Mouse (Mus musculus) neural tube, embryonic 12.5 days (tissue): ENCODE measurements around the gene Hs3st3a1. TPM values are rescaled to one million over a fixed set of nuclear protein-coding genes. Genes with fewer than 3 reads are reported as not detected.

Source experiments
- ATAC-seq: fragments of 200-750 bp; cut with Nextera tagmentation; 2 replicates; pipeline ENCODE4 v1.8.0; 2017; ENCODE audit warnings: low read depth, mild to moderate bottlenecking, moderate TSS enrichment, moderate library complexity; ENCODE audit not compliant: low FRiP score
- H3K27ac ChIP-seq: fragments of 300-500 bp; sonication (generic); 2 replicates; pipeline ENCODE4 v1.5.1; 2016
- H3K27me3 ChIP-seq: fragments of 300-500 bp; sonication (generic); replicated peaks from 2 replicates; pipeline ENCODE4 v1.6.1; 2016; ENCODE audit warnings: mild to moderate bottlenecking
- H3K36me3 ChIP-seq: fragments of 300-500 bp; sonication (generic); 2 replicates; pipeline ENCODE4 v1.6.1; 2016; ENCODE audit warnings: mild to moderate bottlenecking
- H3K4me1 ChIP-seq: fragments of 300-500 bp; sonication (generic); 2 replicates; pipeline ENCODE4 v1.6.1; 2016
- H3K4me2 ChIP-seq: fragments of 300-500 bp; sonication (generic); replicated peaks from 2 replicates; pipeline ENCODE4 v1.6.1; 2016; ENCODE audit warnings: mild to moderate bottlenecking
- H3K4me3 ChIP-seq: fragments of 300-500 bp; sonication (generic); 2 replicates; pipeline ENCODE4 v1.5.1; 2016
- H3K9ac ChIP-seq: fragments of 300-500 bp; sonication (generic); 2 replicates; pipeline ENCODE4 v1.6.1; 2016; ENCODE audit warnings: mild to moderate bottlenecking
- H3K9me3 ChIP-seq: fragments of 300-500 bp; sonication (generic); 2 replicates; pipeline ENCODE4 v1.6.1; 2016; ENCODE audit warnings: mild to moderate bottlenecking
- WGBS: fragments of 180-500 bp; shearing (Covaris S2); methylation state at CpG from one replicate; pipeline ENCODE4 v1.1.7; 2016; 5-methylcytosine and 5-hydroxymethylcytosine counted together
- polyA plus RNA-seq: library from polyadenylated mRNA; unstranded; fragments of >200 nt; fragmentation: Nextera tagmentation; extraction: Ambion mirVana; gene quantifications from 2 replicates; pipeline ENCODE4 v1.2.1, GENCODE M21; 2016

Gene Hs3st3a1
- polyA plus RNA-seq, 1 experiment from 2014 or later: 1.7 TPM

GRCm38 (mm10) chr11:64495935-64496334 is 60.8 kb downstream of the Hs3st3a1 start:
- ATAC-seq: no peak
- H3K36me3 ChIP-seq: no peaks in the 10 kb centered on the region
- 28% methylated on average over 3 of the region's 3 CpGs for WGBS
- no peaks in the 10 kb centered on the region for H3K27me3 ChIP-seq
- H3K27ac ChIP-seq: no peak overlapping the region
- H3K4me3 ChIP-seq: no peak overlapping the region
- H3K4me1 ChIP-seq: no peaks in the 10 kb centered on the region; the same call in 1 of the 2 replicates
- H3K9me3 ChIP-seq: no peaks in the 10 kb centered on the region
- H3K9ac ChIP-seq: no peak overlapping the region
- H3K4me2 ChIP-seq: no peak overlapping the region

GRCm38 (mm10) chr11:64496677-64497076 is 61.5 kb downstream of the Hs3st3a1 start:
- H3K4me1 ChIP-seq: no peaks in the 10 kb centered on the region
- 69% methylated on average over 3 of the region's 3 CpGs for WGBS
- no peaks in the 10 kb centered on the region for H3K27me3 ChIP-seq
- no peak overlapping the region for H3K4me3 ChIP-seq
- no peak overlapping the region for H3K27ac ChIP-seq
- H3K9ac ChIP-seq: no peak overlapping the region
- no peaks in the 10 kb centered on the region for H3K9me3 ChIP-seq
- no peaks in the 10 kb centered on the region for H3K36me3 ChIP-seq
- no peak overlapping the region for H3K4me2 ChIP-seq
- ATAC-seq: no peak

DNA sequence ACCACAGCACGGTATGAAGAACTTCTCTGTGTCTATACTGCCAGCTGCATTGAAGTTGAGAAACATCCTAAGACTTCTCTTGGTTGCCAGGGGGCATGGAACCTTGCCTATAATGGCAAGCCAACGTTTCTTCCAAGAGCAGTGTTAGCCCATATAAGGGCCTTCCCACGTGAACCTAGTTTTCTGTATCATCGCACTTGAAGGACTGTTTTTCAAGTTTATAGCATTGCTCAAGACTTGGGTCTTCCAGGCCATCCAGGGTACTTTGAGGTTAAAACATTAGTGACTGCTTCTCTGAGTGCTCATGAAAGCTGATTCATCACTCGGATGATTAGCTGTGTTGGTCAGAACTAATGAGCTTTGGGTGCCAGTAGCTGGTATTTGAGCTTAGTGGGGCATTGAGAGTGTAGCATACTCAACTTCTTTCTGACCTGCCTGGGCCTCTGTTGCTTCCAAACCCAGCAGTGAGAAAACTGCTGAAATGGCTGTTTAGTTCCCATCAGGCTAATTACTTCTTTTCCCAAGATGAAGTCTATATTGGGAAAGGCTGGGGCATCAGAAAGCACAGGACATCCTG is 65.5 kb downstream of the Hs3st3a1 start:
- Histone ChIP-seq H3K4me2 (no peak overlapping the region), H3K4me1 (no peaks in the 10 kb centered on the region), H3K4me3 (no peak overlapping the region), H3K9me3 (no peaks in the 10 kb centered on the region), H3K36me3 (no peaks in the 10 kb centered on the region), H3K27ac (no peak overlapping the region), H3K27me3 (no peaks in the 10 kb centered on the region), H3K9ac (no peak overlapping the region)
- 91% methylated on average over 5 of the region's 5 CpGs for WGBS
- ATAC-seq: no peak

- Histone ChIP-seq H3K36me3 (no peaks in the 10 kb centered on the region), H3K27me3 (no peaks in the 10 kb centered on the region), H3K4me1 (no peaks in the 10 kb centered on the region), H3K9me3 (no peaks in the 10 kb centered on the region), H3K4me2 (no peak overlapping the region), H3K9ac (no peak overlapping the region), H3K4me3 (no peak overlapping the region), H3K27ac (no peak overlapping the region)
- WGBS: 79% methylated on average over 3 of the region's 3 CpGs
- ATAC-seq: no peak
Observed at GRCm38 (mm10) chr11:64503040-64503439, 67.9 kb downstream of the Hs3st3a1 start.

- Histone ChIP-seq H3K27me3 (no peaks in the 10 kb centered on the region), H3K9me3 (no peaks in the 10 kb centered on the region), H3K27ac (no peak overlapping the region), H3K4me3 (no peak overlapping the region), H3K4me2 (no peak overlapping the region), H3K9ac (no peak overlapping the region), H3K36me3 (no peaks in the 10 kb centered on the region), H3K4me1 (peaks cover 2% of the 10 kb centered on the region; the same call in 1 of the 2 replicates)
- ATAC-seq: no peak
- 92% methylated on average over 1 of the region's 1 CpGs for WGBS
Observed at GRCm38 (mm10) chr11:64505924-64506323, 70.8 kb downstream of the Hs3st3a1 start.

- no peaks in the 10 kb centered on the region for H3K9me3 ChIP-seq
- peaks cover 2% of the 10 kb centered on the region; the same call in 1 of the 2 replicates for H3K4me1 ChIP-seq
- no peak overlapping the region for H3K4me2 ChIP-seq
- 84% methylated on average over 3 of the region's 3 CpGs for WGBS
- ATAC-seq: no peak
- no peak overlapping the region for H3K4me3 ChIP-seq
- no peaks in the 10 kb centered on the region for H3K36me3 ChIP-seq
- H3K27ac ChIP-seq: no peak overlapping the region
- H3K9ac ChIP-seq: no peak overlapping the region
- H3K27me3 ChIP-seq: no peaks in the 10 kb centered on the region
Observed at GRCm38 (mm10) chr11:64507024-64507423, 71.9 kb downstream of the Hs3st3a1 start.

DNA sequence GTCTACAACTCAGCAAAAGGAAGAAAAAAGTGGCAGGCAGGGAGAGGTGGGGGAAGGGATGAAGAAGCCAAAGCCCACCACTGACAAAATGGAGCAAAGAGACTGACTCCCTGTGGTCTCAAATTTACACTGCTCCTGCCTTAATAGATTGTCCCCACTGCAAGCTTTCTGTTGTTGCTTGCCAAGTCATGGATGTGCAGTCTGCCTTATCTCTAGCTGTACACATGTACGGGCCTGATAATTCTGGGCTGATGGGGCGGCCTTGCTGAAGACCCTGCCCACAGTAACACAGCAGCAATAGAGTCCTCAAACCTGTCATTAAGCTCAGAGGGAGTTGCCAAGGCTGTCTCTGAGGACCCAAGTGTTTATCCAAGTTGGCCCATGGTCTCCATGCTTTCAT is 74.0 kb downstream of the Hs3st3a1 start:
- no peaks in the 10 kb centered on the region for H3K9me3 ChIP-seq
- no peak overlapping the region for H3K4me2 ChIP-seq
- H3K9ac ChIP-seq: no peak overlapping the region
- H3K27ac ChIP-seq: no peak overlapping the region
- no peaks in the 10 kb centered on the region for H3K27me3 ChIP-seq
- no peaks in the 10 kb centered on the region for H3K36me3 ChIP-seq
- 94% methylated on average over 2 of the region's 2 CpGs for WGBS
- no peak overlapping the region for H3K4me3 ChIP-seq
- H3K4me1 ChIP-seq: peaks cover 2% of the 10 kb centered on the region; the same call in 1 of the 2 replicates
- no peak for ATAC-seq

- Histone ChIP-seq H3K4me2 (no peak overlapping the region), H3K9ac (no peak overlapping the region), H3K36me3 (no peaks in the 10 kb centered on the region), H3K27me3 (no peaks in the 10 kb centered on the region), H3K4me1 (peaks cover 2% of the 10 kb centered on the region; the same call in 1 of the 2 replicates), H3K4me3 (no peak overlapping the region), H3K27ac (no peak overlapping the region), H3K9me3 (no peaks in the 10 kb centered on the region)
- no peak for ATAC-seq
- whole genome bisulfite sequencing: 79% methylated on average over 4 of the region's 4 CpGs
Observed at GRCm38 (mm10) chr11:64512301-64512700, 77.2 kb downstream of the Hs3st3a1 start.

DNA sequence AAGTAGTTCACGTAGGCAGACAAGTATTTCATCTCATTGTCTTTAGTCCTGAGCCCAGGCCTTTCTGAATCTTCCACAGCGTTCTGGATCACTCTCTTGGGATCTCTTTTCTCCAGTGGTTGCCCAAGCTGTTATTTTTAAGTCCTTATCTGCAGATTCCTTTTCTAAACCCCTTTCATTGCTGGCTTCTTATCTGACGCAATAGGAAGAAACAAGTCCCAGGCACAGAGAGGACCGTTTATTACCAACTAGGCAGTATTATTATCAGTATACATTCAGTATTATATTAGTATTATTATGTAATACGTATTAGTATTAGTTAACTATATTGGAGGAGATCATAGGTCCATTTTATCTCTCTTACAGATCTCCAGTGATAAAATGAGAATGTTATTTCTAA is 78.3 kb downstream of the Hs3st3a1 start:
- H3K4me3 ChIP-seq: no peak overlapping the region
- H3K27ac ChIP-seq: no peak overlapping the region
- H3K36me3 ChIP-seq: no peaks in the 10 kb centered on the region
- H3K4me1 ChIP-seq: peaks cover 2% of the 10 kb centered on the region; the same call in 1 of the 2 replicates
- no peaks in the 10 kb centered on the region for H3K9me3 ChIP-seq
- no peaks in the 10 kb centered on the region for H3K27me3 ChIP-seq
- 89% methylated on average over 5 of the region's 5 CpGs for WGBS
- no peak for ATAC-seq
- no peak overlapping the region for H3K9ac ChIP-seq
- H3K4me2 ChIP-seq: no peak overlapping the region

DNA sequence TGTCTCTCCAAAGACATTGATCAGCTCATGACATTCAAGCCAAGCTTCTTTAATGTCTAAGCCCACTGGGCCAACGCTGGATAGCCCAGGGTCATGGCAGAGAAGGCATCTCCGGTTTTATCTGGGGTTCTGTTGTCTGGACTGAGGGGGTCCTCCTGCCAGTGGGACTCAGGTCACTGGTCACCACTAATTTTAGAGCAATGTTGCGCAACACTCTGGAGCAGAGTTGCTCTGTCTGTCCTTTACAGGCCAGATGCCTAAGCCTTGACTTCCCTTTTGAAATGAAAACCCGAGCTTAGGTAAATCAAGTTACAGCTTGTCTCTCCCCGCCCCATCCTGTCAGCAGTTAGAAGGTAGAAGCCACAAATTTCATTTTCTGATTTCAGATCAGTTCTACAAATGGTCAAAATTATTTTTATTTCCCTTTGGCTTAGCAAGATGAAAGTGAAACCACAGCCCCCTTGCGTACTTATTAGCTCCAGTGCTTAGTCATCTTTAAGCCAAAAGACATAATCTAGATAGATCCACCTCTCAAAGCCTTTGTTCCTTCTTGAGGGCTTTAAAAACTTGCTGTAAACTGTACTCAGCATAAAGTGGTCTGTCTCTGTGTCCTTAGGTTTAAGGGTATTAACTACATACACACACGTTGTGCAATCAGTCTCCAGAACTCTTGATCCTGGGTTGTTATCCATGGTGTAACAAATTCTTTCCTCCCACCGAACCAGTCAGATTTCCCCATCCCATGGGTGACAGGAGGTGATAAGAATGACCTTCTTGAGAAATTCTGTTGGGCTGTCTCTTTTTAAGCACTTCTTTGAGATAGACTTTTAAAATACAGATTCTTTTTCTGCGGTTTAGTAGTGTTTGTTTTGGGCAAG is 81.8 kb downstream of the Hs3st3a1 start:
- Histone ChIP-seq H3K4me3 (no peak overlapping the region), H3K9me3 (no peaks in the 10 kb centered on the region), H3K9ac (no peak overlapping the region), H3K36me3 (no peaks in the 10 kb centered on the region), H3K4me2 (no peak overlapping the region), H3K27ac (no peak overlapping the region), H3K27me3 (peaks cover 17% of the 10 kb centered on the region), H3K4me1 (no peaks in the 10 kb centered on the region)
- 91% methylated on average over 9 of the region's 9 CpGs for WGBS
- no peak for ATAC-seq

DNA sequence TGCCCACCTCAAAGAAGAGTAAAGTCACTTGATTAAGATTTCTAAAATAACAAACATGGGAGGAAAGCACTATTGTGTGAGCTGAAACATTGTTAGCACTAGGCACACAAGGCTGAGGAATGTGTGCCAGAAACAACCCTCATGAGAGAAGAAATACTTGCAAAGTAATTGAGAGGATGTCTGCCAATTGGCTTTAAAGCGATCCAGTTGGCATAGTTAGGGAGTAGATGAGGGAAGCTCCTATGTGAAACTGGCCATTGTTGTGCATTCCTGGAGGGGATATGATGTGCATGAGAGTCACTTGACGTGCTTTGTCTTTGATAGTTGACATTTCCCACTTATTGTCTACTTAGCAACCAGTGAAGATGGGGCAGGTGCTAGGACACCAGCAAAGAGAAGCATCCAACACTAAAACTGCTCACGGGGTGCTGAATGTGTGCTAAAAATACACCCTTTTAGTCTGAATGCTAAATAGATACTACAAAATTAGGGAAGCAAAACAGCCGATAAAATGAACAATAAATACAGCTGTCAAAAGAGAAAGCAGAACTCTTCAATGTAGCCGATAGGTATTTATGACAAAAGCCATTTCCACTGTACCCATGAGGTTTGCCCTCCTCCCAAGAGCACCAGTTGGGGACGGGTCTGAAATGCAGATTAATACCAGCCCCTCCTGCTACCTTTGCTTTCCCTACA is 83.2 kb downstream of the Hs3st3a1 start:
- WGBS: 69% methylated on average over 6 of the region's 6 CpGs
- Histone ChIP-seq H3K9me3 (no peaks in the 10 kb centered on the region), H3K4me3 (no peak overlapping the region), H3K4me1 (no peaks in the 10 kb centered on the region), H3K36me3 (no peaks in the 10 kb centered on the region), H3K27me3 (peaks cover 17% of the 10 kb centered on the region), H3K27ac (no peak overlapping the region), H3K4me2 (no peak overlapping the region), H3K9ac (no peak overlapping the region)
- no peak for ATAC-seq

- Histone ChIP-seq H3K4me1 (no peaks in the 10 kb centered on the region), H3K36me3 (no peaks in the 10 kb centered on the region), H3K9ac (no peak overlapping the region), H3K27me3 (peaks cover 12% of the 10 kb centered on the region; the same call in 1 of the 2 replicates), H3K4me3 (no peak overlapping the region), H3K27ac (no peak overlapping the region), H3K9me3 (no peaks in the 10 kb centered on the region), H3K4me2 (no peak overlapping the region)
- no peak for ATAC-seq
- 92% methylated on average over 8 of the region's 8 CpGs for WGBS
Observed at GRCm38 (mm10) chr11:64523993-64524570, 89.0 kb downstream of the Hs3st3a1 start.
